Mouse (Mus musculus) E14TG2a.4 (cell line): ENCODE data around the gene Csnk2a1.

Experiments
- CTCF ChIP-seq: conservative IDR thresholded peaks from 2 replicates; pipeline ENCODE4 v1.5.1; 2014; ENCODE audit warnings: low read length
- NANOG ChIP-seq: IDR thresholded peaks from 2 replicates; pipeline ENCODE4 v1.6.1; 2014; ENCODE audit warnings: borderline replicate concordance, low read length, mixed read lengths
- POU5F1 ChIP-seq: IDR thresholded peaks from 2 replicates; pipeline ENCODE4 v1.6.1; 2014; ENCODE audit warnings: low read length, borderline replicate concordance

GRCm38 (mm10) chr2:152250511-152250910 is 23.9 kb downstream of the Csnk2a1 start:
- TF ChIP-seq CTCF = no peak
- no peak for TF ChIP-seq NANOG
- TF ChIP-seq POU5F1 = no peak
